ENCODE assay signal across 29 mouse cellular contexts in the genomic region with DNA sequence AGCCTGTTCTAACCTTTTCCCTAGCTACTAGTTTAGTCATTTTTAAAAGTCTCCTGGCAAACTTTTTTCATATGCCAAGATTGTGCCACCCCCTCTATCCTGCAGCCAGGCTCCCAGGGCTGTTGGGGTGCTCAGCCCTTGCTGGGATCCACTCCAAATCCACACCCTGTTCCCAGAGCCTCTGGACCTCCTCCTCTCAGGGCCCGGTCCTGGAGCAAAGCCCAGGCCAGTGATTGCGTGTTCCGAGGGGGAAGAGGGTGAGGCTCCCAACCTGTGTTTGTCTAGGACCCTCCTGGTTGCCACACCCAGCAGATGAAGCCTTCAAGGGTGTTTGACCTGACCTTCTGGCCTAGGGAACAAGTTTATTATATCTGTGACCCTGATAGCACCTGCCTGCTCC. TPM values are rescaled to one million over a fixed set of nuclear protein-coding genes. Genes with fewer than 3 reads are reported as not detected.
DNase-seq lines count a peak whose midpoint lies in the region; ATAC-seq and TF ChIP-seq lines count a peak whose summit lies in the region.
"Had no signal": no experiment of that assay in that cellular context is flagged by ENCODE, and none has a peak within 500 bp of the region (broad histone marks: within the 10 kb centered on the region; RNA-seq: fewer than 3 reads in every experiment).

No protein-coding gene starts in this region.

- no peak overlapping the region for H3K9ac ChIP-seq in stomach, postnatal 0 days (ENCODE audit: low read length)
- H3K9ac ChIP-seq: forebrain, embryonic 15.5 days; heart, embryonic 13.5 days; hindbrain, embryonic 14.5 days; limb, embryonic 13.5 days; liver, embryonic 13.5 days; lung, embryonic 15.5 days had no signal

- no peak for TF ChIP-seq CTCF in stomach, postnatal 0 days (IDR thresholded peaks at IDR 0.05; ENCODE audit: low read depth)

- no peaks in the 10 kb centered on the region for H3K27me3 ChIP-seq in stomach, postnatal 0 days (ENCODE audit: control insufficient read depth, insufficient read depth, low read length)
- H3K27me3 ChIP-seq: forebrain, embryonic 15.5 days; heart, embryonic 13.5 days; limb, embryonic 13.5 days; liver, embryonic 13.5 days; lung, embryonic 15.5 days had no signal

- no peaks in the 10 kb centered on the region for H3K9me3 ChIP-seq in stomach, postnatal 0 days (ENCODE audit: control insufficient read depth, low read length)
- H3K9me3 ChIP-seq: forebrain, embryonic 15.5 days; lung, embryonic 15.5 days had no signal

- peak; percentile 94 for DNase-seq in heart, adult 11 months
- no peak for DNase-seq in heart, postnatal 4 days
- DNase-seq in urinary bladder, postnatal 14 days (ENCODE audit: low spot score): peak; percentile 38
- no peak for DNase-seq in urinary bladder, adult 2 months (ENCODE audit: low spot score)
- DNase-seq in lung, postnatal 25 days (ENCODE audit: low spot score): peak; percentile 81
- DNase-seq in stomach, postnatal 0 days (ENCODE audit: low spot score): peak; percentile 73
- no peak for DNase-seq in layer of hippocampus, adult 9-11 months
- DNase-seq in testis, postnatal 10 days (ENCODE audit: low spot score): no peak
- DNase-seq: cerebellum, adult 11 months; cerebellum, postnatal 10 days; gastrocnemius, postnatal 14 days; kidney, adult 11 months; kidney, postnatal 4 days; liver, embryonic 13.5 days; midbrain, embryonic 14.5 days; right cerebral cortex, postnatal 25 days; thymus, adult 2 months had no signal

- no peak overlapping the region for H3K4me3 ChIP-seq in stomach, postnatal 0 days (ENCODE audit: low read depth, low read length)
- H3K4me3 ChIP-seq: embryonic facial prominence, embryonic 10.5 days; forebrain, embryonic 15.5 days; heart, embryonic 13.5 days; limb, embryonic 13.5 days; liver, embryonic 13.5 days; lung, embryonic 15.5 days had no signal

- TF ChIP-seq EP300 in stomach, postnatal 0 days (optimal IDR thresholded peaks at IDR 0.05): no peak

- no peaks in the 10 kb centered on the region for H3K4me1 ChIP-seq in stomach, postnatal 0 days (replicated peaks; ENCODE audit: control insufficient read depth, insufficient read depth)

- no peaks in the 10 kb centered on the region for H3K36me3 ChIP-seq in stomach, postnatal 0 days (ENCODE audit: control insufficient read depth, insufficient read depth, low read length)
- H3K36me3 ChIP-seq: embryonic facial prominence, embryonic 10.5 days; forebrain, embryonic 15.5 days; heart, embryonic 13.5 days; limb, embryonic 13.5 days; lung, embryonic 15.5 days had no signal

- 40% methylated on average over 3 of the region's 3 CpGs for WGBS in stomach, postnatal 0 days

- H3K27ac ChIP-seq in stomach, postnatal 0 days (replicated peaks): peak overlapping the region; percentile 67
- H3K27ac ChIP-seq: embryonic facial prominence, embryonic 10.5 days; forebrain, embryonic 15.5 days; heart, embryonic 13.5 days; hindbrain, embryonic 14.5 days; limb, embryonic 13.5 days; liver, embryonic 13.5 days; lung, embryonic 15.5 days had no signal

- no peak overlapping the region for H3K4me2 ChIP-seq in stomach, postnatal 0 days (replicated peaks; ENCODE audit: low read depth)
- H3K4me2 ChIP-seq: forebrain, embryonic 15.5 days; heart, embryonic 13.5 days; hindbrain, embryonic 14.5 days; limb, embryonic 13.5 days; liver, embryonic 13.5 days; lung, embryonic 15.5 days had no signal

- ATAC-seq in stomach, postnatal 0 days (ENCODE audit: low FRiP score, low TSS enrichment): peak; percentile 34
- ATAC-seq: forebrain, embryonic 15.5 days had no signal

RNA-seq across cellular contexts. Expression of gene Bco1, which starts 16.0 kb away (rescaled TPM):
- not detected for total RNA-seq in heart, postnatal 4 days (2021)
- 0.21 and 0.25 TPM in 2 replicates for polyA plus RNA-seq in urinary bladder, adult 2 months (2012; rRNA removed)
- polyA plus RNA-seq in stomach, postnatal 0 days (2015; fragmentation: Nextera tagmentation; extraction: Ambion mirVana): 0.49 and 0.53 TPM in 2 replicates
- total RNA-seq: heart, postnatal 36 days; left cerebral cortex, adult 18-20 months; left cerebral cortex, postnatal 25 days had no signal
- polyA plus RNA-seq: cortical plate, adult 2 months; midbrain, embryonic 14.5 days had no signal

RNA-seq across cellular contexts. Expression of gene Pkd1l2, which starts 29.4 kb away (rescaled TPM):
- total RNA-seq in heart, postnatal 4 days (2021): under 1 TPM; 0.02 to 0.05 TPM
- polyA plus RNA-seq in urinary bladder, adult 2 months (2012; rRNA removed): 0.07 and 0.09 TPM in 2 replicates
- polyA plus RNA-seq in stomach, postnatal 0 days (2015; fragmentation: Nextera tagmentation; extraction: Ambion mirVana): 0.08 TPM in 1 of 2 replicates, not detected in the other
- total RNA-seq: megakaryocyte-erythroid progenitor cell, adult 5-6 weeks had no signal
- polyA plus RNA-seq: embryonic facial prominence, embryonic 10.5 days; forebrain, embryonic 15.5 days; heart, embryonic 13.5 days; limb, embryonic 13.5 days; lung, embryonic 15.5 days; neural tube, embryonic 11.5 days had no signal

RNA-seq across cellular contexts. Expression of gene Gan, which starts 46.3 kb away (rescaled TPM):
- 1 to 10 TPM; 7.4 TPM for total RNA-seq in heart, postnatal 4 days (2021)
- polyA plus RNA-seq in urinary bladder, adult 2 months (2012; rRNA removed): 8.2 and 9.5 TPM in 2 replicates
- 1.5 and 2.4 TPM in 2 replicates for polyA plus RNA-seq in stomach, postnatal 0 days (2015; fragmentation: Nextera tagmentation; extraction: Ambion mirVana)

Comparison
In these comparisons a context has a peak if more than half of its experiments do, and no peak if none do; other contexts are left out.
1. DNase-seq: peak in heart, adult 11 months (single experiment), urinary bladder, postnatal 14 days (single experiment), lung, postnatal 25 days (single experiment) and stomach, postnatal 0 days (single experiment); none in heart, postnatal 4 days (single experiment), urinary bladder, adult 2 months (single experiment), layer of hippocampus, adult 9-11 months (single experiment) and testis, postnatal 10 days (single experiment).